Mouse (Mus musculus): Measurements from ENCODE around the gene Slco1a5. TPM values are rescaled to one million over a fixed set of nuclear protein-coding genes. Genes with fewer than 3 reads are reported as not detected.

Slco1a5 gene
- 0.20 TPM for polyA plus RNA-seq (2017; shearing (Covaris generic))

DNA sequence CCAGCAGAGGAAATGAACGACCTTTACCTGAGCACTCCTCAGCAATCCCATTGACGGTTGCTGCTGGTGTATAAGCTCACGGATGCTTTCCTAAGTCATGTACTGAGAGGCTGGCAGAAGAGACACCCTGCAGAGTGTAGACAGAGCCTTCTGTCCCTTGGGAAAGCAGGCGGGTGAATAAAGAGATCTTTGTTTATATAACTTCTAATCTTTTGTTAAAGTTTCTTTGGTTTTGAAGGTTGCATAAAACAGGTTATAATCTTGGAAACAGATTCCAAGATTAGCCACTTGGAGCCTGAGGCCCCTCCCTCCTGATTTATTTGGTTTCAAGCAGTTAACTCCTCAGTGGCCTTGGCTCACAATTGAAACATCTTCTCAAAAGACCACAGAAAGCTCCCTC lies at the start of gene Slco1a5:
Gene Slco1a5, minus strand, starts transcription at position 101 of the 400 bp plus-strand sequence.

DNA sequence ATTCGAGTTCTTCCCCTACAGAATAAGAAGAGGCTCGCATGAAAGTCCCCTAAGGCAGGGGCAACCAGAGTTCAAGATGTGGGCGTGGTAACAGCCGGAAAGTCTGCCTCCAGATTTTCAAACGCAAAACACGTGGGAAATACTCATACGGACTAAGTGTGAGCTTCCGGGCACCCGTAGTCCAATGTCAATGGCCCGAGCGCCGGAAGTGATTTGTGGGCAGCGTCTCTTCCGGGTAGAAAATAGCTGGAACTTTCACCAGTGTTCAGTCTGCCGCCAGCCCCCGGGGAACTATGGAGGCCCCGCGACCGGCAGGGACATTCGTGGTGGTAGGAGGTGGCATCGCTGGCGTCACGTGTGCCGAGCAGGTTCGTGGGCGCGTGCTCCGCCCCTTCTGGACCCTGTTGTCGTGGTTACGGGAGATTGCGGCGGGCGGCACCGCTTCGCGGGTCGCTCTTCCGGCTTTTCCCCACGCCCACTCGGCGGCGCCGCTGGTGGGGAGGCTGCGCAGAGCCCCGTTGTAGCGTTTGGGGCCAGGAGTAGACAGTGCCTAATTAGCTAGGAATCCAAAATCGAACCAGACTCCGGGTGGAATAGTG lies 22.8 kb upstream of the Slco1a5 start, which contains the start of gene Pyroxd1:
Gene Pyroxd1, plus strand, starts transcription at position 215 of the 599 bp plus-strand sequence.

DNA sequence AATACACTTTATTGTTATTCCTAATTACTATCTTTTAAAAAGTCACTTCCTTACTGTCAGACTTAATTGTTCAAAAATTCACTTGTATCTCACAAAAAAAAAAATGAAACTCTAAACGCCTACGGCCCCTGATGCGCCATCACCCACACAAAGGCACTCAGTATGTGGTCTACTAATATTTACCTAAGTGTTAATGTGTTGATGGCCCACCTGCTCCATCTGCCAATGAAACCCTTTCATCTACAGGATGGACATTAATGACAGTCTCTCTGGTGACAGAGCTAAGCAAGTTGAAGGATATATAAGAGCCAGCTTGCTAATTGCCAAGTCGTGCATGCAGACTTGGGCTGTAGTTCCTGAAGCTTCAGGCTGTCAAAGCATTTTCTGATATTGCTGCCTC lies 24.7 kb downstream of the Slco1a5 start, which contains the start of gene Iapp:
Gene Iapp, plus strand, starts transcription at position 326 of the 400 bp plus-strand sequence.

DNA sequence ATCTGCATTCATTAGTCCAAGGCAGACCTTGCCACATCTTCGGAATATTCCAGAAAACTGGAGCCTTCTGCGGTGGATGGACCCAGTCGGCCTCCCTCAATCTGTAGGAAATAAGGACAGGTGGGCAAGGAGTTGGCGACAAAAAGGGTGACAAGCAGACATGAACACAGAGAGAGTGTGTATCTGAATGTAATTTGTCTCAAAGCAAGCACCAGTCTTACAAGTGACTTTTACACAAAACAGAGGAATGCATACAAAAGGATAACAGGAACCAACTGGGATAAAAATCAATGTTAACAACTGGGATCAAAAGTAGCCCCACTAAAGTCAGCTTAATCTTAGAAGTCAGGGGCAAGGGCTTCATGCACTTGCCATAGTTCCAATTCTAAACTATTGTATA lies 114.4 kb downstream of the Slco1a5 start, which contains the start of gene Slco1a6:
Gene Slco1a6, minus strand, starts transcription at position 101 of the 400 bp plus-strand sequence.

Other genes starting within 250 kb of the Slco1a5 start
- 1.4 TPM for gene Slco1a6, start 114.5 kb downstream of the Slco1a5 start, polyA plus RNA-seq (2017; shearing (Covaris generic))
- not detected for gene Iapp, start 24.6 kb downstream of the Slco1a5 start, polyA plus RNA-seq (2017; shearing (Covaris generic))
- gene Pyroxd1, start 22.7 kb upstream of the Slco1a5 start, polyA plus RNA-seq (2017; shearing (Covaris generic)) = 17.9 TPM
- 36.5 TPM for gene Recql, start 64.1 kb upstream of the Slco1a5 start, polyA plus RNA-seq (2017; shearing (Covaris generic))
- 36.2 TPM for gene Golt1b, start 64.2 kb upstream of the Slco1a5 start, polyA plus RNA-seq (2017; shearing (Covaris generic))
- gene Spx, start 90.5 kb upstream of the Slco1a5 start, polyA plus RNA-seq (2017; shearing (Covaris generic)) = 1.1 TPM
- gene Gys2, start 150.1 kb upstream of the Slco1a5 start, polyA plus RNA-seq (2017; shearing (Covaris generic)) = not detected
- 26.8 TPM for gene Ldhb, start 185.0 kb upstream of the Slco1a5 start, polyA plus RNA-seq (2017; shearing (Covaris generic))
- 5.3 TPM for gene Kcnj8, start 248.6 kb upstream of the Slco1a5 start, polyA plus RNA-seq (2017; shearing (Covaris generic))